Mouse (Mus musculus) limb, embryonic 14.5 days (tissue): ENCODE measurements at regions not wholly inside any gene's neighbourhood (a gene's known extent, or its start where the extent isn't known, plus 50 kb on each side); places are given as distances from the start of the nearest gene placed in this dataset.

ENCODE experiments used
- ATAC-seq: fragments of 200-750 bp; cut with Nextera tagmentation; 2 replicates; pipeline ENCODE4 v1.8.0; 2017; ENCODE audit warnings: low read depth, moderate number of reproducible peaks, moderate TSS enrichment; ENCODE audit not compliant: low FRiP score
- DNase-seq: peaks from one replicate; pipeline ENCODE4 v3.0.0-alpha.2; 2015; ENCODE audit warnings: low spot score
- H3K27ac ChIP-seq: fragments of 300-500 bp; sonication (generic); replicated peaks from 2 replicates; pipeline ENCODE4 v1.5.1; 2014; ENCODE audit warnings: low read depth, mild to moderate bottlenecking, low read length, moderate library complexity, mixed read lengths
- H3K27me3 ChIP-seq: fragments of 300-500 bp; sonication (generic); 2 replicates; pipeline ENCODE4 v1.6.1; 2014; ENCODE audit warnings: low read length, mixed read lengths; ENCODE audit not compliant: control insufficient read depth, insufficient read depth
- H3K36me3 ChIP-seq: fragments of 300-500 bp; sonication (generic); 2 replicates; pipeline ENCODE4 v1.6.1; 2014; ENCODE audit warnings: mild to moderate bottlenecking, low read length, moderate library complexity, mixed read lengths; ENCODE audit not compliant: control insufficient read depth, insufficient read depth
- H3K4me1 ChIP-seq: fragments of 300-500 bp; sonication (generic); 2 replicates; pipeline ENCODE4 v1.6.1; 2014; ENCODE audit warnings: antibody characterized with exemption, low read length, mixed read lengths; ENCODE audit not compliant: control insufficient read depth, insufficient read depth
- H3K4me2 ChIP-seq: fragments of 300-500 bp; sonication (generic); replicated peaks from 2 replicates; pipeline ENCODE4 v1.6.1; 2014; ENCODE audit warnings: low read depth, mild to moderate bottlenecking, low read length, moderate library complexity; ENCODE audit not compliant: severe bottlenecking
- H3K4me3 ChIP-seq: fragments of 300-500 bp; sonication (generic); replicated peaks from 2 replicates; pipeline ENCODE4 v1.5.1; 2014; ENCODE audit warnings: low read length
- H3K9ac ChIP-seq: fragments of 300-500 bp; sonication (generic); 2 replicates; pipeline ENCODE4 v1.6.1; 2014; ENCODE audit warnings: mild to moderate bottlenecking, low read depth, low read length, moderate library complexity; ENCODE audit not compliant: severe bottlenecking
- H3K9me3 ChIP-seq: fragments of 300-500 bp; sonication (generic); 2 replicates; pipeline ENCODE4 v1.6.1; 2016; ENCODE audit warnings: low read length; ENCODE audit not compliant: control insufficient read depth
- POLR2A ChIP-seq: fragments of 200-500 bp; IDR thresholded peaks from 2 replicates; pipeline ENCODE4 v1.8.0; 2012; ENCODE audit warnings: inconsistent platforms, mild to moderate bottlenecking, moderate library complexity, borderline replicate concordance; ENCODE audit not compliant: insufficient read depth, insufficient read length; ENCODE audit errors: extremely low read depth
- WGBS: fragments of 180-500 bp; shearing (Covaris S2); extraction: QIAGEN DNeasy Blood & Tissue Kit; methylation state at CpG from one replicate; pipeline ENCODE4 v1.1.7; 2014; 5-methylcytosine and 5-hydroxymethylcytosine counted together

DNA sequence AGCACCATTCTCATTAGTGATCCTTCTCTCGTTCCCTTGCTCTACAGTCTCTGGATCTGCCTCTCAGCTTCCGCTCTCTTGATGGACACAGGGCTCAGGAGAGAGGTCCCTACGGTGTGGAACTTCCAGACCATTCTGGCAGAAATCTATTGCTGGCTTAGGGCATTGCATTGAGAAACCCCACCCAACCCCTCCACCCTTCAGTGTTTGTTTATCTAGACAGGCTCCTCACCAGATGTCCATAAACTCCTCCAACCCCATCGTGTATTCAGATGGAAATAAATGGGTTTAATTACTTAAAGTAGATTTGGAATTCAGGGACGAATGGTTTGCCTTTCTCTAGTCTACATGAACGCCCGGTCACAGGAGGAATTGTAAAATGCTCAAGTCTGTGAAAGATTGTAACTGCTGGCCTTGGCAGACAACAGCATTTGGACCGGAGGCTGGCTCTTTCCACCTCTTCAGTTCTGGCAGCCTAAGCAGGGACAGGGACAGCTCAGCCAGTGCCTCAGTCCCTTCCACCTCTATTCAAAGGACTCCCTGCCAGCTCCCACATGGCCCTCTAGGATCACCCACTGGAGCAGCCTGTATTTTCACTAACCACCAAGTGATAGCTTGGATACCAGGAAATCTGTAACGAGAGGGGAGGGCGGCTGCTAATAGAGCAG is 74.0 kb upstream of the Rbfox1 start:
- Histone ChIP-seq H3K27ac (no peak overlapping the region), H3K36me3 (no peaks in the 10 kb centered on the region), H3K27me3 (no peaks in the 10 kb centered on the region), H3K4me3 (no peak overlapping the region), H3K4me2 (no peak overlapping the region), H3K9me3 (no peaks in the 10 kb centered on the region), H3K9ac (no peak overlapping the region), H3K4me1 (no peaks in the 10 kb centered on the region)
- no peak for TF ChIP-seq POLR2A
- WGBS: 52% methylated on average over 10 of the region's 10 CpGs
- DNase-seq: no peak
- no peak for ATAC-seq

- no peak for TF ChIP-seq POLR2A
- DNase-seq (no peak), ATAC-seq (no peak)
- Histone ChIP-seq H3K27me3 (no peaks in the 10 kb centered on the region), H3K9ac (no peak overlapping the region), H3K4me3 (no peak overlapping the region), H3K4me2 (no peak overlapping the region), H3K36me3 (no peaks in the 10 kb centered on the region), H3K9me3 (no peaks in the 10 kb centered on the region), H3K4me1 (no peaks in the 10 kb centered on the region), H3K27ac (no peak overlapping the region)
- WGBS: 61% methylated on average over 7 of the region's 7 CpGs
Observed at GRCm38 (mm10) chr16:5798188-5798587, 87.0 kb upstream of the Rbfox1 start.

DNA sequence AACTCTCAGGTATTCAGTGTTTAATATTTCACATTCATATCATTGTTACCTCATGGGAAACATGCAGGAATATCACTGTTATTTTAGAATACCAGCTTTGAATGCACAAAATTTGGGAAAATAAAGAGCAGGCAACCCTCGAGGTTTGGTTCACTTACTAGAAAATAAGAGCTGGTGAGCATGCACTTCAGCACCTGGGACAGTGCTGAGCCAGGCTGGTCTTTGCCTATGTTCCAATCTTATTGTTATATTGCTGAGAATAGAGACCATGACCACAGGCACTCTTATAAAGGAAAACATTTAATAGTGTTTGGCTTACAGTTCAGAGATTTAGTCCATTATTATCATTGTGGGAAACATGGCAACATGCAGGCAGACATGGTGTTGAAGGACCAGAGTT is 92.9 kb upstream of the Rbfox1 start:
- Histone ChIP-seq H3K27me3 (no peaks in the 10 kb centered on the region), H3K4me3 (no peak overlapping the region), H3K9me3 (no peaks in the 10 kb centered on the region), H3K36me3 (no peaks in the 10 kb centered on the region), H3K4me1 (no peaks in the 10 kb centered on the region), H3K4me2 (no peak overlapping the region), H3K27ac (no peak overlapping the region), H3K9ac (no peak overlapping the region)
- TF ChIP-seq POLR2A: no peak
- WGBS: 35% methylated on average over 1 of the region's 1 CpGs
- ATAC-seq (no peak), DNase-seq (peak; percentile 42)

- Histone ChIP-seq H3K27ac (no peak overlapping the region), H3K9ac (no peak overlapping the region), H3K36me3 (no peaks in the 10 kb centered on the region), H3K9me3 (no peaks in the 10 kb centered on the region), H3K27me3 (no peaks in the 10 kb centered on the region), H3K4me1 (no peaks in the 10 kb centered on the region), H3K4me3 (no peak overlapping the region), H3K4me2 (no peak overlapping the region)
- no peak for ATAC-seq
- TF ChIP-seq POLR2A: no peak
- DNase-seq: no peak
- WGBS: 89% methylated on average over 3 of the region's 3 CpGs
Observed at GRCm38 (mm10) chr16:5790161-5790560, 95.0 kb upstream of the Rbfox1 start.

DNA sequence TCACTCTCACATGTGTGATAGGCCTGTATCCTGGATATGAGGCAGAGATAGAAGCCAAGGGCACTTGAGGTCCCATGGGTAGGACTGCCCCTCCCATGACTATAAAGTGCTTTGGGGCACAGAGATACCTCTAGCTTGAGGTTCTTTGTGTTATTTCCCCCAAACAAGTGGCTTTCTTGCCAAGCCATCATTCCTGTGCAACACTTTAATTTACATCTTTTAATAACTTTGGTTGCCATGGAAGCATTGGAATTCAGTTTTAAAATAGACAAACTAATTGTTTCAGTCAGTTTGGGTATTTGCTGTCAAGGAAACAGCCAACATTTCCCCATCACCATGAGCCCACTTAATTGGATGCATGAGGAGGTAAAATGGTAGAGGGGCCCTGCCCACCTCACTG is 97.9 kb upstream of the Rbfox1 start:
- no peak for TF ChIP-seq POLR2A
- Histone ChIP-seq H3K36me3 (no peaks in the 10 kb centered on the region), H3K9me3 (no peaks in the 10 kb centered on the region), H3K4me2 (no peak overlapping the region), H3K9ac (no peak overlapping the region), H3K4me3 (no peak overlapping the region), H3K27me3 (no peaks in the 10 kb centered on the region), H3K4me1 (no peaks in the 10 kb centered on the region), H3K27ac (no peak overlapping the region)
- ATAC-seq (no peak), DNase-seq (no peak)

DNA sequence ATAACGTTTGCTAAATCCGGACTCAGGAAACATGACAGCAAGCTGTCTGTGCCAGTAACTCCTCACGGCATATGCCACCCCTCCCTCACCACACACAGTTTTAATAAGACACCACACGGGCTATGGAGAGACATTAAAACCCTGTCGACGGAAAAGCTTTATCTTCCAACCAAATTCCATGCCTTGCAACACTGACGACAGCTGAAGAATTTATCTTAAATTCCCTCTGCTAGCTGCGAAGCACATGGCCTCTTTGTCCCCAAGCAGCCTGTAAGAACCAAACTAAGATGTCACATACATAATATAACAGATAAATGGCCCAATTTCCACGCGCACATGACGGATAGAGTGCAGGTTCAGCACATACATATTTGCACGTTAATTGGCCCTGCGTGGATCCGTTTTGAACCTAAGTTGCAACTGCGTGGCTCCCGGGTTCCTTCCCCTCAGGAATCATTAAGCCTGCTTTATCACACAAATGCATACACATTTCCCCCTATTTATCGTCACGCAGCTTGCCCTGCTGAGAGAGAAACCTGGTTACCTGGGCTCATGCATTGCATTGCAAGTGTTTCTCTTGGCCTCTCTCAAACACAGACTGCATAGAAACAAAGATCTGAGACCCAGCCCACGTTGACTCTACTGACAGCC is 118.3 kb upstream of the Rbfox1 start:
- H3K27ac ChIP-seq: no peak overlapping the region
- TF ChIP-seq POLR2A: no peak
- ATAC-seq (no peak), DNase-seq (no peak)
- WGBS: 82% methylated on average over 19 of the region's 19 CpGs
- H3K4me2 ChIP-seq: no peak overlapping the region
- no peak overlapping the region for H3K9ac ChIP-seq
- H3K27me3 ChIP-seq: no peaks in the 10 kb centered on the region
- H3K4me3 ChIP-seq: no peak overlapping the region
- no peaks in the 10 kb centered on the region for H3K36me3 ChIP-seq
- H3K4me1 ChIP-seq: no peaks in the 10 kb centered on the region
- H3K9me3 ChIP-seq: no peaks in the 10 kb centered on the region
